Mouse (Mus musculus) heart, postnatal 0 days (tissue): ENCODE results near the gene Tpp2. TPM values are rescaled to one million over a fixed set of nuclear protein-coding genes. Genes with fewer than 3 reads are reported as not detected.

Experiments used
- ATAC-seq: fragments of 200-750 bp; cut with Nextera tagmentation; 2 replicates; pipeline ENCODE4 v1.8.0; 2017; ENCODE audit warnings: low read depth, moderate number of reproducible peaks, moderate library complexity; ENCODE audit not compliant: insufficient read depth
- DNase-seq: peaks from one replicate; pipeline ENCODE4 v3.0.0-alpha.2; 2016; ENCODE audit warnings: low spot score
- H3K27ac ChIP-seq: fragments of 300-500 bp; sonication (generic); 2 replicates; pipeline ENCODE4 v1.5.1; 2014; ENCODE audit warnings: low read depth, mild to moderate bottlenecking
- H3K27me3 ChIP-seq: fragments of 300-500 bp; sonication (generic); 2 replicates; pipeline ENCODE4 v1.6.1; 2014; ENCODE audit warnings: low read length, mixed read lengths; ENCODE audit not compliant: control insufficient read depth, insufficient read depth
- H3K36me3 ChIP-seq: fragments of 300-500 bp; sonication (generic); replicated peaks from 2 replicates; pipeline ENCODE4 v1.6.1; 2014; ENCODE audit warnings: low read length, mixed read lengths; ENCODE audit not compliant: control insufficient read depth, insufficient read depth
- H3K4me1 ChIP-seq: fragments of 300-500 bp; sonication (generic); 2 replicates; pipeline ENCODE4 v1.6.1; 2014; ENCODE audit warnings: antibody characterized with exemption; ENCODE audit not compliant: control insufficient read depth, insufficient read depth
- H3K4me2 ChIP-seq: fragments of 300-500 bp; sonication (generic); 2 replicates; pipeline ENCODE4 v1.6.1; 2014; ENCODE audit warnings: low read depth, mild to moderate bottlenecking, low read length, moderate library complexity
- H3K4me3 ChIP-seq: fragments of 300-500 bp; sonication (generic); 2 replicates; pipeline ENCODE4 v1.5.1; 2014; ENCODE audit warnings: low read depth, low read length
- H3K9ac ChIP-seq: fragments of 300-500 bp; sonication (generic); replicated peaks from 2 replicates; pipeline ENCODE4 v1.6.1; 2014; ENCODE audit warnings: low read depth, low read length, mixed read lengths
- H3K9me3 ChIP-seq: fragments of 300-500 bp; sonication (generic); replicated peaks from 2 replicates; pipeline ENCODE4 v1.6.1; 2016; ENCODE audit warnings: low read length; ENCODE audit not compliant: control insufficient read depth
- CTCF ChIP-seq: IDR thresholded peaks from 2 replicates; pipeline ENCODE4 v1.5.1; 2016; ENCODE audit warnings: antibody characterized with exemption, control low read depth, low read depth
- EP300 ChIP-seq: IDR thresholded peaks from 2 replicates; pipeline ENCODE4 v1.6.1; 2016; ENCODE audit warnings: antibody characterized with exemption, low read depth
- WGBS: fragments of 180-500 bp; shearing (Covaris S2); extraction: QIAGEN DNeasy Blood & Tissue Kit; methylation state at CpG from one replicate; pipeline ENCODE4 v1.1.7; 2014; 5-methylcytosine and 5-hydroxymethylcytosine counted together
- polyA plus RNA-seq: library from polyadenylated mRNA; unstranded; fragments of >200 nt; fragmentation: Nextera tagmentation; extraction: Ambion mirVana; gene quantifications from 2 replicates; pipeline ENCODE4 v1.2.1, GENCODE M21; 2015
- total RNA-seq: library from RNA; depleted of rRNA; stranded (reverse); fragments of >200 nt; gene quantifications from 2 replicates; pipeline ENCODE4 v1.2.3, GENCODE M21; 2014; ENCODE audit warnings: low replicate concordance

Gene Tpp2
- total and polyA plus RNA-seq, 2 experiments from 2014 or later, result 30.2 to 30.4 TPM

DNA sequence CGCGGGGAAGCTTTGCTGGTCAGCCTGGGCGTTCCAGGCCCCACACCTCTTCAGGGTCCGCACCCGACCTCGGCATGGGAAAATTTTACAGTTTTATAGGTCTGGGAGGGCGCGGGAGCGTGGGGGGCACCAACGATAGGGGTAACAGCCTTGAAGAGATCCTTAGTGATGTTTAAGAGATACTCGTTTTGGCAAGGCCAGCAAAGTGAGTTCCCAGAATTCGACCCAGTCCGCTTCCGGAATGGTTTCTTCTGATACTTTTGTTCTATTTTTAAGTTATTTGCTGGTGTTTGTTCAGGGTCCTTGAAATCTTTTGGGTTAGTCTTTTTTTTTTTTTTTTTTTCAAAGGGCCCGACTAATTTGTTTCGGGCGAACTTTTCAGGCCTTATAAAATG, 966 bp downstream of the Tpp2 start:
- Histone ChIP-seq H3K4me1 (peaks cover 14% of the 10 kb centered on the region; the same call in 1 of the 2 replicates), H3K4me2 (peak overlapping the region; percentile 82), H3K27me3 (no peaks in the 10 kb centered on the region), H3K9ac (peak overlapping the region; percentile 100), H3K27ac (peak overlapping the region; percentile 100), H3K4me3 (peak overlapping the region; percentile 100), H3K36me3 (no peaks in the 10 kb centered on the region; the same call in 1 of the 2 replicates), H3K9me3 (no peaks in the 10 kb centered on the region)
- WGBS, result 1% methylated on average over 17 of the region's 17 CpGs
- ATAC-seq, result no peak
- DNase-seq, result peak; percentile 6
- TF ChIP-seq CTCF (no peak), EP300 (no peak)

DNA sequence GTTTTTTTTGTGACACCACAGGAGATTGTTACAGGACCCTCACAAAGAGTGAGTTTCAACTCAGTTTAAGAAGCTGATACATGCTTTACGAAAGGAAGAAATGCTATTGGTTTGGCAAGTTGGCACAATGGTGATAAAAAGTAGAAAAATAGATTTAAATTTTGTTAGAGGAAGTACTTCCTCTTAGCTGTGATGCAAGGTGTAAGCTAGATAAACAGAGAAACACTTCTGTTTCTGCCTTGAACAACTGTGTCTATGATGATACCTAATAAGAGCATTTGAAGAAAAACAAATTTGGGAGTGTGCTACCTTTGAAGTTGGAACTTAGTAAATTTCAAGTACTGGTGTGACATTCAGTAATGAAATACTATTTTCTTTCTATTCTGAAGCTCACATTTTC, 5.9 kb downstream of the Tpp2 start:
- no peak for DNase-seq
- Histone ChIP-seq H3K9me3 (no peaks in the 10 kb centered on the region), H3K4me3 (no peak overlapping the region), H3K27me3 (no peaks in the 10 kb centered on the region), H3K36me3 (peaks cover 24% of the 10 kb centered on the region), H3K9ac (no peak overlapping the region), H3K4me2 (no peak overlapping the region), H3K4me1 (peaks cover 14% of the 10 kb centered on the region; the same call in 1 of the 2 replicates), H3K27ac (no peak overlapping the region)
- TF ChIP-seq CTCF (no peak), EP300 (no peak)
- ATAC-seq, result no peak
- 91% methylated on average over 1 of the region's 1 CpGs for WGBS

DNA sequence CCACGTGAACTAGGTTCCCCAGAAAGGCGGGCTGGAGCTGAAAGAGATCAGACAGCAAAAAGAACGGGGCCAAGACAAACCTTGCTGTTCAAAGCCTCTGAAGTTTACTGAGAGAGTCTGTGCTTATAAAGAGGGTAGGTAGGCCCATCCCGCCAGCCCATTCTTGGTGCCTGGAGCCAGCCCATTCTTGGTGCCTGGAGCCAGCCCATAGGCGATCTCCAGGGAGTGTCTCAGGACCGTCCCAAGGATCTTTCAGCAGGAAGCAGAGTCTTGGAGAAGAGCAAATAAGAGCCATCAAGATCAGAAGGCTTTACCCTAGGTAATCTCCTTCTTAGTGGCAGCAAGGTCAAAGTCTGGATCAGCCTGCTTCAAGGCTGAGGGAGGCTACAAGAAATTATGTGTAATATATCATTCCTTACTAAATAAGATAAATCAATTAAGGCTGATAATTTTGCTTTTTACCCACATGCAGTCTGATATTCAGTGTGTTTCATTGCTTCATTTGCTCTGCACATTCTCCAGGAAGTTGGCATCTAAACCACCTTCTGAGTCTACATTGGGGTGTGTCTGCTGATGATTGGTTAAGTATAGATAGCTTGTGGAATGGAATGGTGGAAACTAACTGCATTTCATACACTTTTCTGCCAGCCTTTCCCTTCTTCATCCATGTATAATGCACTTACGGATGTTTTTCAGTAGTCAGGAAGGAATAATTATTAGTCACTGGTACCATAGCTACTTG, 8.2 kb downstream of the Tpp2 start:
- WGBS, result 91% methylated on average over 7 of the region's 7 CpGs
- no peak for ATAC-seq

DNA sequence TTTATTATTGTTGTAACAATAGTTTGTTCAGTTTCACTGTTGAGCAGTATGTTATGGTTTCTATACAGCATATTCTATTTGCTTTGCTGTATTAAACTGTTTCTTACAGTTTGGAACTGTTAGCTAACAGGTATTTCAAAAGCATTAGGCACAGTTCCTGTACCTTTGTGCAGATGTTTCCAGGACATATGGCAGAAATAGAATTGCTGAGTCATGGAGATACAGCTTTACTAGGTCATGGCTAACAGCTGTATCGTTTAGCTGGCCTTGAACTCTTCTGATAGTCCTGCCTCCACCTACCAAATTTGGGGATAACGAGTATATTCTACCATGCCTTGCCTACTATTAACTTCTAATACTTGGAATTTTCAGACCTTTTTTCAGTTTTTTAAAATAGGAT, 9.4 kb downstream of the Tpp2 start:
- no peak for DNase-seq
- no peak overlapping the region for H3K27ac ChIP-seq

More for the DNA sequence above, 8.2 kb downstream of the Tpp2 start:
- TF ChIP-seq CTCF (no peak), EP300 (no peak)
- Histone ChIP-seq H3K27ac (no peak overlapping the region), H3K9me3 (no peaks in the 10 kb centered on the region), H3K4me2 (no peak overlapping the region), H3K4me1 (0 out of 2 replicates have a peak, but pooled peaks cover 2% of the 10 kb centered on the region), H3K27me3 (no peaks in the 10 kb centered on the region), H3K4me3 (no peak overlapping the region), H3K36me3 (peaks cover 29% of the 10 kb centered on the region), H3K9ac (no peak overlapping the region)
- DNase-seq, result no peak

DNA sequence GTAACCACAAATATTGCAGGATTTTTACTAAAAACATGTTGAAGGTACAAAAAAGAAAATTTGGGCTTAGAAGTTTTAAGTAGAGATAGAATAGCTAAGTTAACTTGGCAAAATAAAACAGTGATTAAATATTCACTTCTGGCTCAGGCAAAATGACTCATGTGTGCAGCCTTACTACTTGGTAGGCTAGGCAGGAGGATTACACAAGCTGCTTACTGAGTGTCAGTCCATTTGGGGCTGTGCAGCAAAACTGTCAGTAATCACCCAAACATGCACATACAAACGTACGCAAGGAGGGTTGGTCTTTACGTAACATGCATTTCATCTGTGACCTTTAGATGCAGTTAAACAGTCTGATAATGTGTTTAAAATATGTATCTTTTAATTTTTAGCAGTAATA, 20.2 kb downstream of the Tpp2 start:
- DNase-seq, result no peak
- Histone ChIP-seq H3K9ac (no peak overlapping the region), H3K27ac (no peak overlapping the region), H3K36me3 (peaks cover 41% of the 10 kb centered on the region), H3K27me3 (no peaks in the 10 kb centered on the region), H3K4me3 (no peak overlapping the region), H3K9me3 (no peaks in the 10 kb centered on the region), H3K4me2 (no peak overlapping the region), H3K4me1 (no peaks in the 10 kb centered on the region)
- no peak for TF ChIP-seq CTCF
- no peak for TF ChIP-seq EP300
- 97% methylated on average over 3 of the region's 3 CpGs for WGBS
- no peak for ATAC-seq

More for the DNA sequence above, 9.4 kb downstream of the Tpp2 start:
- Histone ChIP-seq H3K9ac (no peak overlapping the region), H3K4me3 (no peak overlapping the region), H3K9me3 (no peaks in the 10 kb centered on the region), H3K4me1 (no peaks in the 10 kb centered on the region), H3K4me2 (no peak overlapping the region), H3K27me3 (no peaks in the 10 kb centered on the region), H3K36me3 (peaks cover 29% of the 10 kb centered on the region)
- ATAC-seq, result no peak
- no peak for TF ChIP-seq CTCF
- TF ChIP-seq EP300, result no peak
- 86% methylated on average over 2 of the region's 2 CpGs for WGBS

DNA sequence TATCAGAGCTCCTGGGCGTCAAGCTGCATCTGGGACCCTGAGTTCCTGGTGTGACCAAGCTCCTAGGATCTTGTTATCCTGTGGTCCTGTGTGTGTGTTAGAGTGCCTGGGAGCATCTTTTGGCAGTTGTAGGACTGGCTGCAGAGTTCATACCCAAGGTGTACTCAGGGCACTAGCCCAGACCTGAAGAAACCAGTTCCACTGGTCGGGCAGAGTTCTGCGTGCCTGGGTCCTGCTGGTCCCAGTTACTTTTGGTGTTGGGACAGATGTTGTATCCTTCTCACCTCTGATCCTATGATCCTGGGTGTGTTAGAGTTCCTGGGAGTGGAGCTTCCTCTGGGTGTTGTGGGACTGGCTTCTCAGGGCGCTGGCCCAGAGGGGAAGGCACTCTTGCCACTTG, 30.9 kb downstream of the Tpp2 start:
- no peak overlapping the region for H3K27ac ChIP-seq
- H3K9me3 ChIP-seq, result no peaks in the 10 kb centered on the region
- WGBS, result 90% methylated on average over 4 of the region's 4 CpGs
- H3K4me2 ChIP-seq, result no peak overlapping the region
- ATAC-seq, result no peak
- H3K9ac ChIP-seq, result no peak overlapping the region
- H3K4me3 ChIP-seq, result no peak overlapping the region
- TF ChIP-seq CTCF (no peak), EP300 (no peak)
- no peaks in the 10 kb centered on the region for H3K27me3 ChIP-seq
- DNase-seq, result no peak
- H3K4me1 ChIP-seq, result no peaks in the 10 kb centered on the region
- H3K36me3 ChIP-seq, result peaks cover 44% of the 10 kb centered on the region
